Mouse (Mus musculus) gastrocnemius, postnatal 36 days (tissue): ENCODE measurements around the gene Hist3h2a. TPM values are rescaled to one million over a fixed set of nuclear protein-coding genes. Genes with fewer than 3 reads are reported as not detected.

Experiments
- DNase-seq, 2 experiments: peaks; one replicate each; pipeline ENCODE4 v3.0.0; 2022
- intact Hi-C: fragments of 180-260 bp; cut with DNase I; formaldehyde crosslinking; loops from one replicate; pipeline ENCODE4 v1.15.1; 2025
- total RNA-seq, 2 experiments: library from RNA; stranded (reverse); gene quantifications; 2 replicates each; pipeline ENCODE4 v1.2.3; 2021

The Hist3h2a gene
- total RNA-seq, 2 experiments from 2014 or later, result 9.5 to 10.5 TPM

- intact Hi-C loops, result no loop called here
- DNase-seq, result no peak
These were observed 10.7 kb downstream of the Hist3h2a start for GRCm38 (mm10) chr11:58965001-58965760.

DNA sequence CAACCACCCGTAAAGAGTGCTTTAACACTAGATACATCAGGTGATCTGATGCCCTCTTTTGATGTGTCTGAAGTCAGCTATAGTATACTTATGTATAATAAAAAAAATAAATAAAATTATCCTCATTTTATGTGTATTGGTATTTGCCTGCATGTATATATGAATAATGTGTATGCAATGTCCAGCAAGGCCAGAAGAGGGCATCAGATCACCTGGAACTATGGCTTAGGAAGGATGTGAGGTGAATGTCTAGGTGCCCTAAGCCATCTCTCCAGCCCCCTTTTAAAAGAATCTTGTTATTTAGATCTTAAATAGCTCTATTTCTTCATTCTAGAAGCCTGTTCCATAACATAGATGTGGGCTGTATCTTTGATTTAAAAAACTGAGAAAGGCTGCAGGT is 12.9 kb downstream of the Hist3h2a start:
- intact Hi-C loops, result no loop called here
- DNase-seq, result no peak

DNA sequence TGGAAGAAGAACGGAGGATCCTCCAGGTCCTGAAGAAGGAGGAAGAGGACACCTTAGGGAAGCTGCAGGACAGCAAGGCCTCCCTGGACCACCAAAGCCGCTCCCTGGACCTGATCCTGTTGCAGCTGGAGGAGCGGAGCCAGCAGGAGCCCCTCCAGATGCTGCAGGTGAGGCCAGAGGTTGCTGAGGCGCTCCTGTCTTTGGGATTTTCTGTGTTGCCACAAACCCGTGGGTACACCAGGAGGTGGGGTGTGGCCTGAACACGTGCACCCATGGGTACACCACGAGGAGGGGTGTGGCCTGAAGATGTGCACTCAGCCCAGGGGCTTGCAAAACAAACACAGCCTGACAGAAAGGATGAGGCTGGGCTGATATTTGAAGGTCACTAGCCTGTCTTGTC is 14.1 kb downstream of the Hist3h2a start:
- no peak for DNase-seq
- intact Hi-C loops, result no loop called here

- no peak for DNase-seq
- intact Hi-C loops, result no loop called here
These were observed 14.5 kb downstream of the Hist3h2a start for GRCm38 (mm10) chr11:58969027-58969426.

- intact Hi-C loops, result no loop called here
- DNase-seq, result no peak
These were observed 15.2 kb downstream of the Hist3h2a start for GRCm38 (mm10) chr11:58969659-58970058.

GRCm38 (mm10) chr11:58970831-58971530 is 16.5 kb downstream of the Hist3h2a start:
- intact Hi-C loops, result no loop called here

GRCm38 (mm10) chr11:58971796-58972195 is 17.3 kb downstream of the Hist3h2a start:
- intact Hi-C loops, result no loop called here
- no peak for DNase-seq

More at GRCm38 (mm10) chr11:58970831-58971530, 16.5 kb downstream of the Hist3h2a start:
- no peak for DNase-seq

- intact Hi-C loops, result no loop called here
- DNase-seq, result no peak
These were observed 19.9 kb downstream of the Hist3h2a start for GRCm38 (mm10) chr11:58974414-58974813.

DNA sequence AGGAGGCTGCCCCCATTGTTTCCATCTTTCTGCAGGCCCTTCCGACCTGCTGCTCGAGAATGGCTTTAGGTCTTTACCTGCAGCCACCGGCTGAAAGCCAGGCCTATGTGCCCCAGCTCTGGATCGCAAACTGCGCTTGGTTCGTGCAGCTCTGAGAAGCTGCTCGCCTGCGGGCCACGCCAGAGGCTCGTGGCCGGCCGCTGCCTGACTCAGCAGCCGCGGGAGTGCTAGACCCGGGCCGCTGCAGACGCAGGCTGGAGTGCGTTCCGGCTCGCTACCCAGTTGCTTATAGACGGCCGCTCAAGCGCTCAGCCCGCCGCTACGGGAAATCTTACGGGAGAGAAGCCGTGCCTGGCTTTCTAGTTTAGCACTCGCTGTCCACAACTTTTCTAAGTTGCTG is 22.7 kb downstream of the Hist3h2a start:
- intact Hi-C loops, result no loop called here
- DNase-seq, result peak in 1 of 2 experiments; percentile 14

DNA sequence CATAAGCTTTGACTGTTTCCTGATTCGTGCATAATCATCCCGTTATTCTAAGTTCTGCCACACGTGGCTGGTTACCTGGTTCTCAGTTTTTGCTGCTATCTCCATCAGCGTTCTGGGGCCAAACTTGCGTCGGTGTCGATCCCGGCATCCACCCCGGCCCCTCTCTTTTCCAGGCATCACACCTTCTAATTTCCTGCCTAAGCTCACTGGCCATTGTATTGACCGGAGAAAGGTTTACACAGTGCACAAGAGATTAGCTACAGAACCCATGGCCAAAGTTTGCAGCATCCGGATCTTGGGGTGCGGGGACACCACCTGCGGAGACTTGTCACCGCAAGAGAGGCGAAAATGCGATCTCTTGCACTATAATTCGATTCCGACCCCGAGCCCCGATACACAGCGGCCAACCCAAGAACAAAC is 23.1 kb downstream of the Hist3h2a start:
- intact Hi-C loops, result no loop called here
- no peak for DNase-seq

DNA sequence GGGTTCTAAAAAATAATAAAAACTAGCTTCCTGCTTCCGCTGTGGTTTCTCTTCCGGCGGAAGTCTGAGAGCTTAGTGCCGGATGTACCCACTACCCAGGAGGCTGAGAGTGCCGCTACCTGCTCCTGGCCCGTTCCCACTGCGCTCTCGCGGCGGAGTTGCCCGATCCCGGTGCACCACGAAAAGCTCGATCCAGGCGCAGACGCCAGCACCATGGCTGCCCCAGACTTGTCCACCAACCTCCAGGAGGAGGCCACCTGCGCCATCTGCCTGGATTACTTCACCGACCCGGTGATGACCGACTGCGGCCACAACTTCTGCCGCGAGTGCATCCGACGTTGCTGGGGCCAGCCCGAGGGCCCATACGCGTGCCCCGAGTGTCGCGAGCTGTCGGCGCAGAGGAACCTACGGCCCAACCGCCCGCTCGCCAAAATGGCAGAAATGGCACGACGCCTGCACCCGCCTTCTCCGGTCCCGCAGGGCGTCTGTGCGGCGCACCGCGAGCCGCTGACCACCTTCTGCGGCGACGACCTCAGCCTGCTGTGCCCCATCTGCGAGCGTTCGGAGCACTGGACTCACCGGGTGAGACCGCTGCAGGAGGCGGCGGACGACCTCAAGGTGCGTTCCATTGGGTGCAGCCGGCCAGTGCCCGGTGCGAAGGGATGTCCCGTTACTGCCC is 23.7 kb downstream of the Hist3h2a start, which contains the start of gene Trim11:
Trim11 (plus strand) TSS at position 67 of the 679 bp plus-strand sequence.
- peak in 1 of 2 experiments; percentile 62 for DNase-seq
- intact Hi-C loops, result no loop called here

- intact Hi-C loops, result no loop called here
- DNase-seq, result no peak
These were observed 24.2 kb downstream of the Hist3h2a start for GRCm38 (mm10) chr11:58978706-58979030.

DNA sequence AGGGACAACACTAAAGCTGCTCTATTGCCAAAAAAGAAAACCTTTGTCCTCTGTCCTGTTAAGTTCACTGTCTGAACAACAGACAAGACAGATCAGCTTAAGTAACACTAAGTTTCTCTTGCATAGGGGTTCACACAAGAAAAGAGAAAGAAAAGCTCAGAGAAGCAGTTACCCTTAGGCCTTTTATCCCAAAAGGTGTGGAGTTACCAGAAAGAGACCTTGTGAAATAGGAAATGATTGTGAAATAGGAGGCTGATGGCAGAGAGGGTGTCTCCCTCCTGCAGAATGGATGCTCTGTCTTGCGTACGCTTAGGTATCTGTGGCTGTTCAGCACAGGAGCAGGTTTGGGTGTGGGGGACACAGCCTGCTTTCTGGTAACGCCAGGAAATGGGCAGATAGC is 24.7 kb downstream of the Hist3h2a start:
- intact Hi-C loops, result no loop called here
- DNase-seq, result no peak

- DNase-seq, result peak in 1 of 2 experiments; percentile 36
- intact Hi-C loops, result no loop called here
These were observed 25.2 kb downstream of the Hist3h2a start for GRCm38 (mm10) chr11:58979661-58980060.

GRCm38 (mm10) chr11:58980381-58980990 is 26.0 kb downstream of the Hist3h2a start:
- DNase-seq, result peak in 1 of 2 experiments; percentile 14
- intact Hi-C loops, result no loop called here

DNA sequence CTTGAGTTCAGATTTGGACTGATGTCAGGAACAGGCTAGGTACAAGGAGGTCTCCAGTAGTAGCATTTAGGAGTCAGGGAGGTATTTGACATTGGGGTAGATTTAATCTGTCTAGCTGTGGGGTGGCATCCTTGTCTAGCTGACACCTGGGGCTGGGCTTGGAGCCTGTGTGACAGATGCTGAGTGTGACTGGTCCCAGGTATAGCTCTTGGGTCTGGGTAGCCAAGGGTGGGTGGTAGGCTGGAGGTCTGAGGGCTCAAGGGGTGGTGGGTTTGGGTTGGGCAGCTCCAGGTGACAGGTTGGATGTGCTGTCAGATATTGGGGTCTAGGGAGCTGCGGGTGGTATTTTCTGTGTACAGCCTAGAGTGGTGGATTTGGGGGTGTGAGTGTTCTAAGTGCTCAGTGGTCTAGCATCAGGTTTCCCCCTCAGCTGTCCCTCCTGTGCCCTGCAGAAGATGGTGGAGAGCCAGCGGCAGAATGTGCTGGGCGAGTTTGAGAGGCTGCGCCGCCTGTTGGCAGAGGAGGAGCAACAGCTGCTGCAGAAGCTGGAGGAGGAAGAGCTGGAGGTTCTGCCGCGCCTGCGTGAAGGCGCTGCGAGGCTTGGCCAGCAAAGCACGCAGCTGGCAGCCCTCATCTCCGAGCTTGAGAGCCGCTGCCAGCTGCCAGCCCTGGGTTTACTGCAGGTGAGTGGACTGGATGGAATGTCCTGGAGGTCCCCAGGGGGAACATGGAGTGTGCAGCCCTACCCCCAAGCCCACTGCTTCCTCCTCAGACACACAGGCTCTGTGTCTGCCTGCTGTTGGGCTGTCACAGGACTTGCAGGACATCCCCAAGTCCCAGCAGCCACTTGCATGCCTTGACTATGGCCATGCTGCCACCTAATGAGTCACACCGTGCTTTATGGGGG is 27.3 kb downstream of the Hist3h2a start:
- peak; percentile 65 for DNase-seq
- intact Hi-C loops, result no loop called here

DNA sequence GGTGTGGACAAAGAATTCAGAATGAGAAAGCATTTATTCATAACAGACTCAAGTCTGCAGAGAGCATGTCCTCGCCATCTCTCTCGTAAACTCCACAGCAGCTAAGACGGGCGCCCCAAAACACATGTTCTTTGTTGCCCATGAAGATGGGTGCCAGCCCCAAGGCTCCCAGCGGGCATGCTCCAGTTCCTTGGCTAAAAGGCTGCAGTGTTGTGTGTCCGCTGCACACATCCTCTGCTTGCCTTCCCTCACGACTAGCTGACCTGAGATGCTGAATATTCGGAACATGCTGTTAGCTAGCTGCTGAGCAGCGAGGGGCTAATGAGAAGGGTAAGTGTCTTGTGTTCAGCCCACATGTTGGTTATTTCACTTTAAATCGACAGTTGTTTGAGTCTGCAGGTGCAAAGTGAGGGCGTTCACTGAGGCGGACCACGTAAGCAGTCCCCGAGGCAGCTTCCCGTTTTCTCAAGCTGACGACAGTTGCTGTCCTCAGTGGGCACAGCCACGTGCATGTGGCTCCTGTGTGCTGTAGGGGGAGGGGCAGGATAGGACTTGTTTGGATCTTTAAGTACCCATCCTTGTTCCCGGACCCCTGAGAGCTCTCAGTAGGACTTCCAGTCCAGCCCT is 28.1 kb downstream of the Hist3h2a start:
- intact Hi-C loops, result no loop called here
- peak in 1 of 2 experiments; percentile 11 for DNase-seq

GRCm38 (mm10) chr11:58983691-58984341 is 29.3 kb downstream of the Hist3h2a start:
- intact Hi-C loops, result no loop called here
- peak in 1 of 2 experiments; percentile 12 for DNase-seq

GRCm38 (mm10) chr11:58984657-58985056 is 30.2 kb downstream of the Hist3h2a start:
- no peak for DNase-seq
- intact Hi-C loops, result no loop called here
